Mouse (Mus musculus) forebrain, embryonic 11.5 days (tissue): ENCODE data around the gene Slc15a2. TPM values are rescaled to one million over a fixed set of nuclear protein-coding genes. Genes with fewer than 3 reads are reported as not detected.

Experiments
- ATAC-seq: fragments of 200-750 bp; cut with Nextera tagmentation; replicated peaks from 2 replicates; pipeline ENCODE4 v1.8.0; 2017; ENCODE audit warnings: moderate TSS enrichment; ENCODE audit not compliant: low FRiP score
- DNase-seq: peaks from one replicate; pipeline ENCODE4 v3.0.0-alpha.2; 2017; ENCODE audit warnings: low spot score
- H3K27ac ChIP-seq: fragments of 300-500 bp; sonication (generic); 2 replicates; pipeline ENCODE4 v1.5.1; 2014; ENCODE audit warnings: low read depth, low read length
- H3K27me3 ChIP-seq: fragments of 300-500 bp; sonication (generic); 2 replicates; pipeline ENCODE4 v1.6.1; 2014; ENCODE audit warnings: mild to moderate bottlenecking, low read length, mixed read lengths; ENCODE audit not compliant: control insufficient read depth, insufficient read depth
- H3K36me3 ChIP-seq: fragments of 300-500 bp; sonication (generic); 2 replicates; pipeline ENCODE4 v1.6.1; 2014; ENCODE audit warnings: mild to moderate bottlenecking, low read length, moderate library complexity, mixed read lengths; ENCODE audit not compliant: control insufficient read depth, insufficient read depth
- H3K4me1 ChIP-seq: fragments of 300-500 bp; sonication (generic); replicated peaks from 2 replicates; pipeline ENCODE4 v1.6.1; 2014; ENCODE audit warnings: low read length, mixed read lengths; ENCODE audit not compliant: control insufficient read depth, insufficient read depth
- H3K4me2 ChIP-seq: fragments of 300-500 bp; sonication (generic); 2 replicates; pipeline ENCODE4 v1.6.1; 2014; ENCODE audit warnings: low read depth, mild to moderate bottlenecking, low read length, moderate library complexity, mixed read lengths; ENCODE audit not compliant: severe bottlenecking
- H3K4me3 ChIP-seq: fragments of 300-500 bp; sonication (generic); 2 replicates; pipeline ENCODE4 v1.5.1; 2014; ENCODE audit warnings: low read depth, low read length
- H3K9ac ChIP-seq: fragments of 300-500 bp; sonication (generic); 2 replicates; pipeline ENCODE4 v1.6.1; 2014; ENCODE audit warnings: low read length
- H3K9me3 ChIP-seq: fragments of 300-500 bp; sonication (generic); 2 replicates; pipeline ENCODE4 v1.6.1; 2016; ENCODE audit warnings: low read length, mixed read lengths; ENCODE audit not compliant: control insufficient read depth
- WGBS: fragments of 180-500 bp; shearing (Covaris S2); extraction: QIAGEN DNeasy Blood & Tissue Kit; methylation state at CpG from one replicate; pipeline ENCODE4 v1.1.7; 2014; 5-methylcytosine and 5-hydroxymethylcytosine counted together
- polyA plus RNA-seq: library from polyadenylated mRNA; unstranded; fragments of >200 nt; fragmentation: Nextera tagmentation; extraction: Ambion mirVana; gene quantifications from 2 replicates; pipeline ENCODE4 v1.2.1, GENCODE M21; 2014

Slc15a2 gene
- 1.8 and 2.7 TPM in 2 replicates for polyA plus RNA-seq

- no peak for ATAC-seq
- Histone ChIP-seq H3K36me3 (no peaks in the 10 kb centered on the region), H3K9ac (no peak within 1 kb of the TSS), H3K4me3 (no peak within 1 kb of the TSS), H3K27ac (no peak within 1 kb of the TSS), H3K27me3 (no peaks in the 10 kb centered on the region), H3K9me3 (no peaks in the 10 kb centered on the region), H3K4me2 (no peak within 1 kb of the TSS), H3K4me1 (no peaks in the 10 kb centered on the region)
- WGBS, result 79% methylated on average over 10 of the region's 10 CpGs
- DNase-seq, result no peak
These were observed at the start of gene Slc15a2 for GRCm38 (mm10) chr16:36784594-36785313. Gene Slc15a2, minus strand, starts transcription at chr16:36784962.

GRCm38 (mm10) chr16:36828820-36829219 is 44.1 kb upstream of the Slc15a2 start:
- H3K27me3 ChIP-seq, result no peaks in the 10 kb centered on the region
- peak overlapping the region; percentile 95 for H3K9ac ChIP-seq
- peak; percentile 57 for ATAC-seq
- no peak overlapping the region for H3K27ac ChIP-seq
- 4% methylated on average over 11 of the region's 11 CpGs for WGBS
- peak overlapping the region; percentile 78 for H3K4me2 ChIP-seq
- H3K9me3 ChIP-seq, result no peaks in the 10 kb centered on the region
- H3K4me3 ChIP-seq, result peak overlapping the region; percentile 81
- DNase-seq, result peak; percentile 53
- no peaks in the 10 kb centered on the region for H3K4me1 ChIP-seq
- H3K36me3 ChIP-seq, result no peaks in the 10 kb centered on the region

GRCm38 (mm10) chr16:36828054-36828786 is 43.5 kb upstream of the Slc15a2 start, which contains the start of gene Iqcb1:
Gene Iqcb1, plus strand, starts transcription at chr16:36828385.
- DNase-seq (peak; percentile 96), ATAC-seq (peak; percentile 99)
- Histone ChIP-seq H3K4me1 (no peaks in the 10 kb centered on the region), H3K27me3 (no peaks in the 10 kb centered on the region), H3K9ac (peak within 1 kb of the TSS; percentile 95), H3K4me3 (peak within 1 kb of the TSS; percentile 81), H3K4me2 (peak within 1 kb of the TSS; percentile 78), H3K27ac (peak within 1 kb of the TSS; percentile 57; the same call in 1 of the 2 replicates), H3K9me3 (no peaks in the 10 kb centered on the region), H3K36me3 (no peaks in the 10 kb centered on the region)
- 1% methylated on average over 64 of the region's 64 CpGs for WGBS

GRCm38 (mm10) chr16:36827611-36828053 is 42.9 kb upstream of the Slc15a2 start:
- Histone ChIP-seq H3K27ac (no peak overlapping the region), H3K27me3 (no peaks in the 10 kb centered on the region), H3K4me3 (peak overlapping the region; percentile 81), H3K4me2 (peak overlapping the region; percentile 78), H3K36me3 (no peaks in the 10 kb centered on the region), H3K4me1 (no peaks in the 10 kb centered on the region), H3K9ac (peak overlapping the region; percentile 25), H3K9me3 (no peaks in the 10 kb centered on the region)
- 3% methylated on average over 11 of the region's 11 CpGs for WGBS
- DNase-seq (no peak), ATAC-seq (no peak; the same call in 1 of the 2 replicates)

GRCm38 (mm10) chr16:36821474-36821873 is 36.7 kb upstream of the Slc15a2 start:
- no peaks in the 10 kb centered on the region for H3K27me3 ChIP-seq
- ATAC-seq (no peak), DNase-seq (peak; percentile 52)
- no peak overlapping the region for H3K27ac ChIP-seq
- no peak overlapping the region for H3K9ac ChIP-seq
- H3K4me3 ChIP-seq, result no peak overlapping the region
- H3K36me3 ChIP-seq, result no peaks in the 10 kb centered on the region
- 6% methylated on average over 3 of the region's 3 CpGs for WGBS
- no peaks in the 10 kb centered on the region for H3K9me3 ChIP-seq
- H3K4me1 ChIP-seq, result peaks cover 3% of the 10 kb centered on the region; the same call in 1 of the 2 replicates
- H3K4me2 ChIP-seq, result no peak overlapping the region

- no peaks in the 10 kb centered on the region for H3K9me3 ChIP-seq
- WGBS, result 84% methylated on average over 3 of the region's 3 CpGs
- no peak overlapping the region for H3K4me3 ChIP-seq
- no peak overlapping the region for H3K9ac ChIP-seq
- ATAC-seq (no peak), DNase-seq (no peak)
- no peaks in the 10 kb centered on the region for H3K27me3 ChIP-seq
- no peak overlapping the region for H3K27ac ChIP-seq
- no peaks in the 10 kb centered on the region for H3K36me3 ChIP-seq
- H3K4me1 ChIP-seq, result peaks cover 3% of the 10 kb centered on the region; the same call in 1 of the 2 replicates
- no peak overlapping the region for H3K4me2 ChIP-seq
These were observed 36.0 kb upstream of the Slc15a2 start for GRCm38 (mm10) chr16:36820747-36821146.

DNA sequence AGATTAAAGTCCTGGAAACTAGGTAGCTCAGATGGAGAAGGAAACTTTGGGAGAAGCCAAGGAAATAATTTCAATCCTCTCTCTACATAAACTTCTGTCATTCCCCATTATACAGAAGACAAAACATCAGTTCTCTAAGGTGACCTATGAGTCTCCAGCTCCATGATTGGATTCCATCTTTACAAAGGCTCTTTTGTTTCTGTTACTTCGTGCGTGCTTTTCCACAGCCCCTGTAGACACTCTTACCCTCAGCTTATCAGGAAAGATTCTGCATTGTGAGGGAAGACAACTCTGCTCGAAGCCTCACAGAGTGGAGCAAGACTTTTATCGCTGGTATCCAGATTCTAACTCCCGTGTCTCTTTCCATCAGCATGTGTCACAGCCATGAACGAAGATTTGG is 35.3 kb upstream of the Slc15a2 start:
- DNase-seq (no peak), ATAC-seq (no peak)
- Histone ChIP-seq H3K4me2 (no peak overlapping the region), H3K36me3 (no peaks in the 10 kb centered on the region), H3K27me3 (no peaks in the 10 kb centered on the region), H3K9ac (no peak overlapping the region), H3K4me3 (no peak overlapping the region), H3K27ac (no peak overlapping the region), H3K4me1 (peaks cover 3% of the 10 kb centered on the region; the same call in 1 of the 2 replicates), H3K9me3 (no peaks in the 10 kb centered on the region)
- 54% methylated on average over 6 of the region's 6 CpGs for WGBS

DNA sequence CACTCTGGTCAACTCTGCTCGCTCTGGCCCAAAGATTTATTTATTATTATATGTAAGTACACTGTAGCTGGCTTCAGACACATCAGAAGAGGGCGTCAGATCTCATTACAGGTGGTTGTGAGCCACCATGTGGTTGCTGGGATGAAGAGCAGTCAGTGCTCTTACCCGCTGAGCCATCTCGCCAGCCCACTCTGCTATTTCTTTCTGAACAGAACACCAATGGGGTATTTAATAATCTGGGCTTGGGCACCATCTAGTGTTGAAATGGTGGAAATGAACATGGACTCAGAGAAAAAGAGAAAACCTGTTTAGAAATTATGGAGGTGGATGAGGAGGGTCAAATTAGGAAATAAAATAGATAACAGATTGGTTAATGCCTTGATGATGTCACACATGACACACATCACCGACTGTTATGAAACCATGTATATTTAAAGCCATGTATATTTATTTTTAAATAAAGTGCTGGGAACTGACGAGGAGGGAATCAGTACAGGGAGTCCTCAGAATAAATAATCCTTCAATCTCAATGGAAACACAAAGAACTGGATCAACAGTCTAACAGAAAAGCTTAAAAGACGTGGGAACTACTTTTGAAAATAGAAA is 32.7 kb upstream of the Slc15a2 start:
- Histone ChIP-seq H3K27me3 (no peaks in the 10 kb centered on the region), H3K36me3 (no peaks in the 10 kb centered on the region), H3K9ac (no peak overlapping the region), H3K27ac (no peak overlapping the region), H3K9me3 (no peaks in the 10 kb centered on the region), H3K4me1 (peaks cover 3% of the 10 kb centered on the region; the same call in 1 of the 2 replicates), H3K4me3 (no peak overlapping the region), H3K4me2 (no peak overlapping the region)
- DNase-seq (peak; percentile 77), ATAC-seq (peak; percentile 92)
- 18% methylated on average over 7 of the region's 7 CpGs for WGBS
